Mouse (Mus musculus): ENCODE measurements around the gene Themis3.

Gene Themis3

GRCm38 (mm10) chr17:66594435-66594834, at the start of gene Themis3:
TSS of gene Themis3 (minus strand) at chr17:66594621.
- DNase-seq (ENCODE audit: inconsistent ontology term) = no peak

- DNase-seq (ENCODE audit: inconsistent ontology term) = peak; percentile 91
Measured at GRCm38 (mm10) chr17:66637951-66638722, 43.7 kb upstream of the Themis3 start.

GRCm38 (mm10) chr17:66619996-66620656, 25.7 kb upstream of the Themis3 start:
- no peak for DNase-seq (ENCODE audit: inconsistent ontology term)

- no peak for DNase-seq (ENCODE audit: inconsistent ontology term)
Measured at GRCm38 (mm10) chr17:66619255-66619826, 24.9 kb upstream of the Themis3 start.

- DNase-seq (ENCODE audit: inconsistent ontology term) = no peak
Measured at GRCm38 (mm10) chr17:66610032-66610431, 15.6 kb upstream of the Themis3 start.

GRCm38 (mm10) chr17:66604931-66605330, 10.5 kb upstream of the Themis3 start:
- no peak for DNase-seq (ENCODE audit: inconsistent ontology term)

GRCm38 (mm10) chr17:66601171-66601570, 6.8 kb upstream of the Themis3 start:
- DNase-seq (ENCODE audit: inconsistent ontology term) = no peak

- DNase-seq (ENCODE audit: inconsistent ontology term) = no peak
Measured at GRCm38 (mm10) chr17:66595867-66596266, 1.4 kb upstream of the Themis3 start.

- DNase-seq (ENCODE audit: inconsistent ontology term) = no peak
Measured at GRCm38 (mm10) chr17:66595256-66595655, 835 bp upstream of the Themis3 start.

- DNase-seq (ENCODE audit: inconsistent ontology term) = no peak
Measured at GRCm38 (mm10) chr17:66590353-66591075, 3.9 kb downstream of the Themis3 start.

GRCm38 (mm10) chr17:66589864-66590263, 4.6 kb downstream of the Themis3 start:
- DNase-seq (ENCODE audit: inconsistent ontology term) = no peak

- no peak for DNase-seq (ENCODE audit: inconsistent ontology term)
Measured at GRCm38 (mm10) chr17:66586741-66587140, 7.7 kb downstream of the Themis3 start.

GRCm38 (mm10) chr17:66586078-66586477, 8.3 kb downstream of the Themis3 start:
- no peak for DNase-seq (ENCODE audit: inconsistent ontology term)

- DNase-seq (ENCODE audit: inconsistent ontology term) = no peak
Measured at GRCm38 (mm10) chr17:66580990-66581389, 13.4 kb downstream of the Themis3 start.

- DNase-seq (ENCODE audit: inconsistent ontology term) = peak; percentile 42
Measured at GRCm38 (mm10) chr17:66578007-66578406, 16.4 kb downstream of the Themis3 start.

- no peak for DNase-seq (ENCODE audit: inconsistent ontology term)
Measured at GRCm38 (mm10) chr17:66577507-66577906, 16.9 kb downstream of the Themis3 start.

- DNase-seq (ENCODE audit: inconsistent ontology term) = no peak
Measured at GRCm38 (mm10) chr17:66572677-66573060, 21.8 kb downstream of the Themis3 start.

GRCm38 (mm10) chr17:66571860-66572676, 22.4 kb downstream of the Themis3 start:
- DNase-seq (ENCODE audit: inconsistent ontology term) = no peak

- peak; percentile 32 for DNase-seq (ENCODE audit: inconsistent ontology term)
Measured at GRCm38 (mm10) chr17:66564213-66564612, 30.2 kb downstream of the Themis3 start.

- DNase-seq (ENCODE audit: inconsistent ontology term) = no peak
Measured at GRCm38 (mm10) chr17:66563551-66563950, 30.9 kb downstream of the Themis3 start.

GRCm38 (mm10) chr17:66561380-66561779, 33.0 kb downstream of the Themis3 start:
- no peak for DNase-seq (ENCODE audit: inconsistent ontology term)

All from Muller cell, postnatal 12 days (primary cell).